Mouse (Mus musculus): ENCODE data around the gene Btrc. TPM values are rescaled to one million over a fixed set of nuclear protein-coding genes. Genes with fewer than 3 reads are reported as not detected.

Btrc gene
- polyA plus RNA-seq, 1 experiment from 2014 or later, result 15.0 TPM

DNA sequence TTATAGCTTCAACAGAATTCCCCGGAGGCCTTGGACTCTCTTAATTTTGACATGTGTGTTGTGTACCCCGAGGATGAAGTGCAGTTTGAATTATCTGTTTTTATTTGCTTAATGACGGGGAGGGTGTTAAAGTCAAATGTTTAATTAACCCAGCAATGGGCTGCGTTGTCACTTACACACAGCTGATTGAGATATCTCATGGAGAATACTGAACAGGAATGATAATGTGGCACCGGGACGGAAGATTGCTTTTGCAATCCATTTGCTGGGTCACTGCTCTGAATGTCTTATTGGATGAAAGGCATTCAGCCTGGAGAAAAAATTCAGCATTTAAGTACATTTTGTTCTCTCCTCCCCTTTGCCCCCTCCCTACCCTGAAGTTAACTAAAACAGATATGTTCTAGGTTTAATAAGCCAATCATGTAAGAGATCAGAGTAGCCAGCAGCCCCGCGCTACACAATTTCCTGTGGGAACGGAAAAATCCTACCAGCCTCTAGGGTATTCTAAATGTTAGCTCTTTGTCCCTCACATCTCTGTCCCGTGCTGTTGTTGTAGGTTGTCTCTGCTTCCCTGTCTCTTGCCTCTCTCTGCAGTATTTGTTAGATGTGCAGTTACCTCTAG lies 77.1 kb downstream of the Btrc start:
- ATAC-seq (ENCODE audit: low FRiP score, low TSS enrichment), result no peak
- Histone ChIP-seq H3K9me3 (ENCODE audit: control insufficient read depth, low read length) (no peaks in the 10 kb centered on the region), H3K27ac (replicated peaks) (no peak overlapping the region), H3K4me3 (ENCODE audit: low read depth, low read length) (no peak overlapping the region), H3K27me3 (ENCODE audit: control insufficient read depth, insufficient read depth, low read length) (no peaks in the 10 kb centered on the region), H3K4me2 (replicated peaks; ENCODE audit: low read depth) (no peak overlapping the region), H3K36me3 (ENCODE audit: control insufficient read depth, insufficient read depth, low read length) (no peaks in the 10 kb centered on the region), H3K4me1 (replicated peaks; ENCODE audit: control insufficient read depth, insufficient read depth) (no peaks in the 10 kb centered on the region), H3K9ac (ENCODE audit: low read length) (no peak overlapping the region)
- 48% methylated on average over 10 of the region's 10 CpGs for WGBS
- DNase-seq (ENCODE audit: low spot score), result no peak
- TF ChIP-seq CTCF (IDR thresholded peaks at IDR 0.05; ENCODE audit: low read depth) (no peak), EP300 (optimal IDR thresholded peaks at IDR 0.05) (no peak)

DNA sequence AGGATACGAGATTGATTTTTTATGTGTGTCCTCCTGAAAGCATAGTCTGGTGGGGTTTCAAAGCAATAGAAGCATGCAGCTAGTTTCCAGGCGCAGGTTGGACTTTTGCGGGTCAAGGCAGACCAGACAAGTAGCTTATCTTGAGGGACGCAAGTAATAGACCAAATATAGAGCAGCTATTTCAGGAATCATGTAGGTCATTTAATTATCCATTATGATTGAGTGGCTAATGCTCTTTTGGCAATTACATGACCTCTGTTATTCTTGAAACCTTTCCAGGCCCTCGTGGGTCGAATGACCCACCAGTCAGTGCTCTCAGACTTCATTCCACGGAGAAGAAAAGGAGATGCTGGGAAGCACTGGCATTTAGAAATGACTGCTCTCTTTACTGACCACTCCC lies 78.2 kb downstream of the Btrc start:
- H3K9ac ChIP-seq (ENCODE audit: low read length), result no peak overlapping the region
- H3K36me3 ChIP-seq (ENCODE audit: control insufficient read depth, insufficient read depth, low read length), result no peaks in the 10 kb centered on the region
- H3K27ac ChIP-seq (replicated peaks), result no peak overlapping the region
- no peaks in the 10 kb centered on the region for H3K9me3 ChIP-seq (ENCODE audit: control insufficient read depth, low read length)
- H3K4me1 ChIP-seq (replicated peaks; ENCODE audit: control insufficient read depth, insufficient read depth), result no peaks in the 10 kb centered on the region
- no peak overlapping the region for H3K4me3 ChIP-seq (ENCODE audit: low read depth, low read length)
- 54% methylated on average over 7 of the region's 7 CpGs for WGBS
- TF ChIP-seq EP300 (optimal IDR thresholded peaks at IDR 0.05), result no peak
- TF ChIP-seq CTCF (IDR thresholded peaks at IDR 0.05; ENCODE audit: low read depth), result no peak
- no peak overlapping the region for H3K4me2 ChIP-seq (replicated peaks; ENCODE audit: low read depth)
- DNase-seq (ENCODE audit: low spot score) (no peak), ATAC-seq (ENCODE audit: low FRiP score, low TSS enrichment) (no peak)
- no peaks in the 10 kb centered on the region for H3K27me3 ChIP-seq (ENCODE audit: control insufficient read depth, insufficient read depth, low read length)

- Histone ChIP-seq H3K4me2 (replicated peaks; ENCODE audit: low read depth) (no peak overlapping the region), H3K4me3 (ENCODE audit: low read depth, low read length) (no peak overlapping the region), H3K4me1 (replicated peaks; ENCODE audit: control insufficient read depth, insufficient read depth) (no peaks in the 10 kb centered on the region), H3K9me3 (ENCODE audit: control insufficient read depth, low read length) (no peaks in the 10 kb centered on the region), H3K36me3 (ENCODE audit: control insufficient read depth, insufficient read depth, low read length) (no peaks in the 10 kb centered on the region), H3K27ac (replicated peaks) (no peak overlapping the region), H3K27me3 (ENCODE audit: control insufficient read depth, insufficient read depth, low read length) (no peaks in the 10 kb centered on the region), H3K9ac (ENCODE audit: low read length) (no peak overlapping the region)
- WGBS, result 60% methylated on average over 6 of the region's 6 CpGs
- TF ChIP-seq EP300 (optimal IDR thresholded peaks at IDR 0.05), result no peak
- no peak for TF ChIP-seq CTCF (IDR thresholded peaks at IDR 0.05; ENCODE audit: low read depth)
- no peak for ATAC-seq (ENCODE audit: low FRiP score, low TSS enrichment)
- no peak for DNase-seq (ENCODE audit: low spot score)
Measured at GRCm38 (mm10) chr19:45445253-45445933, 81.9 kb downstream of the Btrc start.

GRCm38 (mm10) chr19:45446631-45447030 lies 83.1 kb downstream of the Btrc start:
- no peak overlapping the region for H3K27ac ChIP-seq (replicated peaks)
- no peak overlapping the region for H3K4me3 ChIP-seq (ENCODE audit: low read depth, low read length)
- H3K9me3 ChIP-seq (ENCODE audit: control insufficient read depth, low read length), result no peaks in the 10 kb centered on the region
- ATAC-seq (ENCODE audit: low FRiP score, low TSS enrichment) (no peak), DNase-seq (ENCODE audit: low spot score) (no peak)
- H3K27me3 ChIP-seq (ENCODE audit: control insufficient read depth, insufficient read depth, low read length), result no peaks in the 10 kb centered on the region
- no peaks in the 10 kb centered on the region for H3K36me3 ChIP-seq (ENCODE audit: control insufficient read depth, insufficient read depth, low read length)
- TF ChIP-seq CTCF (IDR thresholded peaks at IDR 0.05; ENCODE audit: low read depth), result no peak
- TF ChIP-seq EP300 (optimal IDR thresholded peaks at IDR 0.05), result no peak
- 49% methylated on average over 7 of the region's 7 CpGs for WGBS
- no peaks in the 10 kb centered on the region for H3K4me1 ChIP-seq (replicated peaks; ENCODE audit: control insufficient read depth, insufficient read depth)
- H3K4me2 ChIP-seq (replicated peaks; ENCODE audit: low read depth), result no peak overlapping the region
- H3K9ac ChIP-seq (ENCODE audit: low read length), result no peak overlapping the region

DNA sequence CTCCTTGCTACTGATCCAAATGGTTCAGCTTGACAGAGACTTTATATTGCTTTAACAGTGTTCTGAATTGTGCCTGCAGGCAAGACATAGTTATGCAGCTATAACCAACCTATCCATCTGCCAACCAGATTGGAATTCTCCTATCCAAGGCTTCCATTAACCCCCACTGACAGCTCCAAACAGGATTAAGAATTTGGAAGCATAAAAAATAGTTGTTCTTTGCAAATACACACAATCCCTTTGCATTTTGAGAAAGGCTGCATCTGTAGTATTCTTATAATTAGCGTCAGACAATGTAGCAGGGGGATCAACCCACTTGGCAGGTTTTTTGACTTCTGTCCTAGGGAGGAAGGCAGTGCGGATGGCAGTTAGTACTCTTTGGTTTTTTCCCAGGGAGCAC lies 83.7 kb downstream of the Btrc start:
- H3K9ac ChIP-seq (ENCODE audit: low read length), result no peak overlapping the region
- no peak overlapping the region for H3K4me2 ChIP-seq (replicated peaks; ENCODE audit: low read depth)
- no peaks in the 10 kb centered on the region for H3K27me3 ChIP-seq (ENCODE audit: control insufficient read depth, insufficient read depth, low read length)
- H3K36me3 ChIP-seq (ENCODE audit: control insufficient read depth, insufficient read depth, low read length), result no peaks in the 10 kb centered on the region
- no peak overlapping the region for H3K27ac ChIP-seq (replicated peaks)
- no peak for TF ChIP-seq CTCF (IDR thresholded peaks at IDR 0.05; ENCODE audit: low read depth)
- ATAC-seq (ENCODE audit: low FRiP score, low TSS enrichment) (no peak), DNase-seq (ENCODE audit: low spot score) (no peak)
- 32% methylated on average over 2 of the region's 2 CpGs for WGBS
- H3K4me1 ChIP-seq (replicated peaks; ENCODE audit: control insufficient read depth, insufficient read depth), result no peaks in the 10 kb centered on the region
- no peak overlapping the region for H3K4me3 ChIP-seq (ENCODE audit: low read depth, low read length)
- H3K9me3 ChIP-seq (ENCODE audit: control insufficient read depth, low read length), result no peaks in the 10 kb centered on the region

DNA sequence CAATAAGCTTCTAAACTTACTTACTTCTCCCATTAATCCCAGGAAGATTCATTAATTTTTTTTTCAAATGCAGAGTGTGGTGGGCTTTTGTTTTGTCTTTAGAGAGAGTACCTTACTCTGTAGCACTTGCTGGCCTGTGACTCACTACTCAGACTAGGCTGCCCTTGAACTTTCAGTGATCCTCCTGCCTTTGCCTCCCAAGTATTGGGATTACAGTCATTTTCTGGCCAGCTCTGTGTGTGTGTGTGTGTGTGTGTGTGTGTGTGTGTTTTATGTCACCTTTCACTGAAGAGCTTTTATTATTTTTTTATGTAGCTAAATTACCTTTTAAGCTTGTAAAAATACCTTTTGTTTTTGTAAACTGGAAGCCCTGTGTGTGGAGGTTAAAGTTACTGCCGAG lies 84.4 kb downstream of the Btrc start:
- H3K27me3 ChIP-seq (ENCODE audit: control insufficient read depth, insufficient read depth, low read length), result no peaks in the 10 kb centered on the region
- H3K4me2 ChIP-seq (replicated peaks; ENCODE audit: low read depth), result no peak overlapping the region
- 52% methylated on average over 1 of the region's 1 CpGs for WGBS
- no peak overlapping the region for H3K9ac ChIP-seq (ENCODE audit: low read length)
- H3K36me3 ChIP-seq (ENCODE audit: control insufficient read depth, insufficient read depth, low read length), result no peaks in the 10 kb centered on the region
- H3K4me3 ChIP-seq (ENCODE audit: low read depth, low read length), result no peak overlapping the region
- no peak overlapping the region for H3K27ac ChIP-seq (replicated peaks)
- DNase-seq (ENCODE audit: low spot score), result no peak
- H3K9me3 ChIP-seq (ENCODE audit: control insufficient read depth, low read length), result no peaks in the 10 kb centered on the region
- no peak for ATAC-seq (ENCODE audit: low FRiP score, low TSS enrichment)
- no peaks in the 10 kb centered on the region for H3K4me1 ChIP-seq (replicated peaks; ENCODE audit: control insufficient read depth, insufficient read depth)
- TF ChIP-seq EP300 (optimal IDR thresholded peaks at IDR 0.05) (no peak), CTCF (IDR thresholded peaks at IDR 0.05; ENCODE audit: low read depth) (no peak)
